8 mouse cellular contexts compared by ENCODE assay signal in genomic region chr7:30457629-30458330, GRCm38 (mm10). TPM values are rescaled to one million over a fixed set of nuclear protein-coding genes. Genes with fewer than 3 reads are reported as not detected.
DNase-seq lines count a peak whose midpoint lies in the region; ATAC-seq and TF ChIP-seq lines count a peak whose summit lies in the region.

Gene Kirrel2 (minus strand): TSS chr7:30457690.
Gene Nphs1 (plus strand): TSS chr7:30458315.

- no peaks in the 10 kb centered on the region for H3K36me3 ChIP-seq in embryonic facial prominence, embryonic 14.5 days (ENCODE audit: control insufficient read depth, insufficient read depth, low read length)
- H3K36me3 ChIP-seq in intestine, embryonic 16.5 days (ENCODE audit: control insufficient read depth, insufficient read depth, low read length) = no peaks in the 10 kb centered on the region
- H3K36me3 ChIP-seq in midbrain, postnatal 0 days (ENCODE audit: insufficient read depth, low read length) = no peaks in the 10 kb centered on the region

- peak within 1 kb of the TSS; percentile 34; the same call in 1 of the 2 replicates for H3K9ac ChIP-seq in embryonic facial prominence, embryonic 14.5 days (ENCODE audit: low read depth, low read length)
- peak within 1 kb of the TSS; percentile 10; the same call in 1 of the 2 replicates for H3K9ac ChIP-seq in intestine, embryonic 16.5 days (ENCODE audit: low read depth, low read length)
- 0 out of 2 replicates have a peak within 1 kb of the TSS, but pooled peaks have one; percentile 5 for H3K9ac ChIP-seq in midbrain, postnatal 0 days (replicated peaks; ENCODE audit: low read length, poor library complexity, severe bottlenecking)

- peak; percentile 22 for DNase-seq in kidney, postnatal 14 days
- DNase-seq in kidney, adult 11 months = no peak
- peak; percentile 78 for DNase-seq in embryonic facial prominence, embryonic 14.5 days (ENCODE audit: low spot score)
- peak; percentile 73 for DNase-seq in midbrain, postnatal 0 days (ENCODE audit: low spot score)
- no peak for DNase-seq in adrenal gland, adult 18-20 months (ENCODE audit: low spot score in 2 of 2)
- no peak for DNase-seq in gastrocnemius, postnatal 25 days
- no peak for DNase-seq in lung, postnatal 4 days

- H3K4me2 ChIP-seq in embryonic facial prominence, embryonic 14.5 days (ENCODE audit: low read depth, low read length) = peak within 1 kb of the TSS; percentile 37
- H3K4me2 ChIP-seq in intestine, embryonic 16.5 days (ENCODE audit: low read depth, low read length) = peak within 1 kb of the TSS; percentile 28
- H3K4me2 ChIP-seq in midbrain, postnatal 0 days (ENCODE audit: low read depth, low read length, poor library complexity, severe bottlenecking) = peak within 1 kb of the TSS; percentile 59

- peaks cover 8% of the 10 kb centered on the region for H3K4me1 ChIP-seq in embryonic facial prominence, embryonic 14.5 days (ENCODE audit: control insufficient read depth, insufficient read depth, low read length)
- peaks cover 6% of the 10 kb centered on the region; the same call in 1 of the 2 replicates for H3K4me1 ChIP-seq in intestine, embryonic 16.5 days (ENCODE audit: control insufficient read depth, insufficient read depth, low read length)
- H3K4me1 ChIP-seq in midbrain, postnatal 0 days (ENCODE audit: insufficient read depth, low read length) = peaks cover 8% of the 10 kb centered on the region; the same call in 1 of the 2 replicates

- WGBS in embryonic facial prominence, embryonic 14.5 days = 2% methylated on average over 15 of the region's 16 CpGs
- 2% methylated on average over 16 of the region's 16 CpGs for WGBS in intestine, embryonic 16.5 days
- WGBS in midbrain, postnatal 0 days = under 1% methylated on average over 16 of the region's 16 CpGs

- H3K27ac ChIP-seq in embryonic facial prominence, embryonic 14.5 days (replicated peaks; ENCODE audit: low read depth, low read length) = no peak within 1 kb of the TSS
- peak within 1 kb of the TSS; percentile 23; the same call in 1 of the 2 replicates for H3K27ac ChIP-seq in intestine, embryonic 16.5 days (ENCODE audit: low read length)
- no peak within 1 kb of the TSS for H3K27ac ChIP-seq in midbrain, postnatal 0 days (ENCODE audit: low read depth, low read length)

- peaks cover 5% of the 10 kb centered on the region; the same call in 1 of the 2 replicates for H3K9me3 ChIP-seq in embryonic facial prominence, embryonic 14.5 days (ENCODE audit: control insufficient read depth, low read length)
- no peaks in the 10 kb centered on the region for H3K9me3 ChIP-seq in intestine, embryonic 16.5 days (ENCODE audit: control insufficient read depth, low read length)
- no peaks in the 10 kb centered on the region for H3K9me3 ChIP-seq in midbrain, postnatal 0 days (ENCODE audit: low read length)

- ATAC-seq in embryonic facial prominence, embryonic 14.5 days (ENCODE audit: low read depth) = peak; percentile 86
- peak; percentile 69 for ATAC-seq in intestine, embryonic 16.5 days
- ATAC-seq in midbrain, postnatal 0 days (ENCODE audit: low FRiP score) = peak; percentile 44; the same call in 1 of the 2 replicates

- peaks cover 98% of the 10 kb centered on the region for H3K27me3 ChIP-seq in embryonic facial prominence, embryonic 14.5 days (replicated peaks; ENCODE audit: control insufficient read depth, insufficient read depth, low read length)
- H3K27me3 ChIP-seq in intestine, embryonic 16.5 days (replicated peaks; ENCODE audit: control insufficient read depth, insufficient read depth, low read length) = peaks cover 87% of the 10 kb centered on the region
- H3K27me3 ChIP-seq in midbrain, postnatal 0 days (ENCODE audit: insufficient read depth, low read length) = peaks cover 66% of the 10 kb centered on the region

- no peak for TF ChIP-seq CTCF in midbrain, postnatal 0 days (IDR thresholded peaks at IDR 0.05)

- peak within 1 kb of the TSS; percentile 25 for H3K4me3 ChIP-seq in embryonic facial prominence, embryonic 14.5 days (ENCODE audit: low read depth, low read length)
- H3K4me3 ChIP-seq in intestine, embryonic 16.5 days (ENCODE audit: low read length) = peak within 1 kb of the TSS; percentile 23
- H3K4me3 ChIP-seq in midbrain, postnatal 0 days (ENCODE audit: low read depth, low read length) = peak within 1 kb of the TSS; percentile 29

RNA-seq across cellular contexts. Expression of gene Kirrel2, which starts in this region (rescaled TPM):
- 0.45 and 0.82 TPM in 2 replicates for polyA plus RNA-seq in embryonic facial prominence, embryonic 14.5 days (2014; fragmentation: Nextera tagmentation; extraction: Ambion mirVana)
- 1.0 and 1.1 TPM in 2 replicates for polyA plus RNA-seq in intestine, embryonic 16.5 days (2015; fragmentation: Nextera tagmentation; extraction: Ambion mirVana)
- 0.99 and 4.9 TPM in 2 replicates for total RNA-seq in midbrain, postnatal 0 days (2014; rRNA removed)
- 0.32 and 0.43 TPM in 2 replicates for polyA plus RNA-seq in midbrain, postnatal 0 days (2015; fragmentation: Nextera tagmentation; extraction: Ambion mirVana)
- not detected for total RNA-seq in adrenal gland, adult 18-20 months (2021)
- not detected for total RNA-seq in gastrocnemius, postnatal 25 days (2021)

RNA-seq across cellular contexts. Expression of gene Nphs1, which starts in this region (rescaled TPM):
- 0.22 and 0.35 TPM in 2 replicates for polyA plus RNA-seq in embryonic facial prominence, embryonic 14.5 days (2014; fragmentation: Nextera tagmentation; extraction: Ambion mirVana)
- polyA plus RNA-seq in intestine, embryonic 16.5 days (2015; fragmentation: Nextera tagmentation; extraction: Ambion mirVana) = 0.94 and 1.8 TPM in 2 replicates
- 0.33 TPM in 1 of 2 replicates, not detected in the other for total RNA-seq in midbrain, postnatal 0 days (2014; rRNA removed)
- 0.11 TPM in 1 of 2 replicates, not detected in the other for polyA plus RNA-seq in midbrain, postnatal 0 days (2015; fragmentation: Nextera tagmentation; extraction: Ambion mirVana)
- not detected for total RNA-seq in adrenal gland, adult 18-20 months (2021)
- not detected for total RNA-seq in gastrocnemius, postnatal 25 days (2021)

Comparison
In these comparisons a context has a peak if more than half of its experiments do, and no peak if none do; other contexts are left out.
1. DNase-seq: peak in kidney, postnatal 14 days (single experiment) and midbrain, postnatal 0 days (single experiment); none in kidney, adult 11 months (single experiment), adrenal gland, adult 18-20 months (0 of 2), gastrocnemius, postnatal 25 days (single experiment) and lung, postnatal 4 days (0 of 2).
2. Peak in DNase-seq, ATAC-seq, H3K4me3 ChIP-seq, H3K9ac ChIP-seq and H3K4me2 ChIP-seq in embryonic facial prominence, embryonic 14.5 days; RNA of the genes that start here not detected or under 1 TPM.
3. Peak in every context shown above with its lines, with median percentiles within 50 percentile points of each other: ATAC-seq, H3K4me2 ChIP-seq, H3K4me3 ChIP-seq and H3K9ac ChIP-seq.